Mouse (Mus musculus) embryo, embryonic 9.5 days (tissue): ENCODE measurements at regions not wholly inside any gene's neighbourhood (a gene's known extent, or its start where the extent isn't known, plus 50 kb on each side); places are given as distances from the start of the nearest gene placed in this dataset.
"Not testable (repeated sequence)": the region's sequence is repeated elsewhere in the genome, so short reads cannot be mapped to it uniquely, and the experiment has no call there.

Experiments
- DNase-seq: peaks from one replicate; pipeline ENCODE4 v3.0.0-alpha.2; 2017; ENCODE audit errors: extremely low spot score

DNA sequence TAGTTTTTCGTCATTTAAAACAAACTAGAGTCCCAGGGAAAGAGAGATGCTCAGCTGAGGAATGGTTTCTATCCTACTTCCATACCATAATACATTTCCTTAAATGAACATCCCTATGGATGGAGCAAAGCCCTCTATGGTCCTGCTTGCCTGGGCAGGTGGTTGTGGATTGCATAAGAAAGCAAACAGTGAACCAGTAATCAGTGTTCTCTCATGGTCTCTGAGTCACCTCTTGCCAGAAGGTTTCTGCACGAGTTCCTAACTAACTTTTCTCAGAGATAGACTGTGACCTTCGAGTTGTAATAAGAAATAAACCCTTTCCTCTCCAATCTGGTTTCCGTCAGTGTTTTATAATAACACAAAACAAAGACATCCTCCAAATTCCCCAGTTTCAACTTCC, 62.9 kb upstream of the Bet1 start:
- no peak for DNase-seq

DNA sequence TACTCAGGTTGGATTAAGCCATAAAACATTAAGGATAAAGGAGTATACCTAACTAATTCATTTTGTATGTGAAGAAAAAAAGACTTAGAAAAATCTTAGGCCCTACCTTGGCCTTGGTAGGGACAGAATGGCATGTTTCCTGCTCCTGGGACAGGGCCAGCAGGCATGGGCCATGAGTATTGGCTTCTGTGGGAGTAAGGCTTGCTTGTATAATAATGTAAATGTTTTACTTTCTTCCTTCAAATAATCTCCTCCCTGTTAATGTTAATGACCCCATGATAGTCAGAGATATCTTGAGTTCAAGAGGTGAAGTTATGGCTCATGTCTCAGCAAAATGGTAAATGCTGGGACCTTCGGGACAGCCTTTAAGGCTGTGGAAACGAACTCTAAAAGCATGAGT, 71.5 kb upstream of the Bet1 start:
- no peak for DNase-seq

DNA sequence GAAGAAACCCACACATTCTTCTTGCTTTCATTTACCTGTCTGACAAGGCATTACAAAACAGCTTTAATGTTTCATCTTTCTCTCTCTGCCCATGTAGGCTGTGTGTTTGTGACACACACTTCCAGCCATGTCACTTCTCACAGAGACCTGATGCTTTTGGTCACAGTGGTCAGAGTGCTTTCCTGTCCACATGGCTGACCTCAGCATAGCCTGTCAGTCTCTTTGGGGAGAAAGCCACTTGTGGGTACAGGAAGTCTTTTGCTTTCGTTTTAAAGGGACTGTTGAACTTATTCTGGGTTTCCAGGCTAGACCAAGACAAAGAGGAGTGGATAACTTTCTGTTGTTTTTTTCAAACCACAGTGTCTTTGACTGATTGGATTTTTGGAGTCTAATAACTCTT, 77.0 kb upstream of the Bet1 start:
- no peak for DNase-seq

DNA sequence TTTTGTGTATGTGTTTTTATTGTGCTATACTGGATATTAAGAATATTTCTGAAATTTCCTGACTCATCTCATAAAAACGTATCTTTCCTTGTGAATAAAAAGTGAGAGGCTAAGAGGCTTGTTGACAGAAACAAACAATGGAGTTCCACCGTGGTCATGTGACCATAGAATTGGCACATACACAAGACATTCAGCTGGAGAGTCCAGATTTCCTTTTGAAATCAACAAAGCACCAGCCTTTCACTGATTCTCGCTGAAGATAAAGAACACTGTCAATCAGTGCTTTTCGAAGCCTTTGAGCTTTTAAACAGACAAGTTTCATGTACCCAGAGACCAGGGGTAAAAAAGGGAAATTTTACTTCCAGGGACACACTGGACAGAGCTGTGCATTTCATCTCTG, 80.3 kb upstream of the Bet1 start:
- DNase-seq, result no peak

DNA sequence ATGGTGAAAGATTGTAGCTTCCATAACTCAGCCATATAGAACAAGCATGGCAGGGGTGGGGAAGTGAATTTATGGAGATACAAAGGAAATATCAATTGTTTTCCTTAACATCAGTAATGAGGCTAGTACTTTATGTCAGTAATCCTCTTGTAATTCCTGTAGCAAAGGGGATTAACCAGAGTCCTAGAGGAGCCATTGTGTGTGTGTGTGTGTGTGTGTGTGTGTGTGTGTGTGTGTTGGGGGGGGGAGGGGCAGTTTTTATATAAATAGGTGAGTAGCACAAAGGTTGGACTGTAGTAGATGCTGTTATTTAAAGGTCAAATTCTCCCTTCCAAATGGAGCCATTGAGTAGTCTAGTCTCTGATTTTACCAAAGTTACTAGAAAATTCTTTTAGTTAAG, 81.0 kb upstream of the Bet1 start:
- no peak for DNase-seq

DNA sequence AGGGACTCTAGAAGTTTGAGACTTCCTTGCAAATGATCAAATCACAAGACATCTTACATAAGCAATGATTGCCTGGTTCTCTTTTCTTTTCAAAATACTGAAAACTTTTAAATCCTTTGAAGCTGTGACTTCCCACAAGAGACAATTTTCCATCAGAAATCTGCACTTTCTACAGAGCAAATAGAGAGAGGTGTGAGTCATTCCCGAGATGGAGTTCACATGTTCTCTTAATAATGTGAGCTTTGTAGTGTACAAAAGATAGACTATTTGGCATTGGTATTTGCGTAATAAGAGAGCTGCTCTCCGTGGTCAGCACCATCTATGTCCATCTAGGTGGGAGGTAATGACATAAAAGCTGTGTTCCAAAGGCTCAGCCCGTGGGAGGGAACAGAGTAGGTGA, 84.8 kb upstream of the Bet1 start:
- DNase-seq, result no peak

DNA sequence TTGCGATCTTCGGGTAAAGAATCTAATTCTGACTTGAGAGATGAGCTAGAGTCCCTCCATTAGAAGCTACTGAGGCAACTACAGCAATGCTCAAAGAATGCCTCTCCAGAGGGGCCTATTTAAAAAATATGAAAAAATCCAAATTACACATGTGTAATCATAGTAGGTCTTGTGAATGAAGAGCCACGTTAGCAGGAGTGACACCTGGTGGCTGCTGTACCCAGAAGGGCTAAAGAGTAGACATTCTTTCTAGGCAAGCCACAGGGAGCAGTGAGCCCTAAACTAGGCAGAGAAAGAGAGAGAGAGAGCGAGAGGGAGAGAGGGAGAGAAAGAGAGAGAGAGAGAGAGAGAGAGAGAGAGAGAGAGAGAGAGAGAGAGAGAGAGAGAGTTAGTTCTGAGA, 100.9 kb upstream of the Bet1 start:
- DNase-seq, result no peak

DNA sequence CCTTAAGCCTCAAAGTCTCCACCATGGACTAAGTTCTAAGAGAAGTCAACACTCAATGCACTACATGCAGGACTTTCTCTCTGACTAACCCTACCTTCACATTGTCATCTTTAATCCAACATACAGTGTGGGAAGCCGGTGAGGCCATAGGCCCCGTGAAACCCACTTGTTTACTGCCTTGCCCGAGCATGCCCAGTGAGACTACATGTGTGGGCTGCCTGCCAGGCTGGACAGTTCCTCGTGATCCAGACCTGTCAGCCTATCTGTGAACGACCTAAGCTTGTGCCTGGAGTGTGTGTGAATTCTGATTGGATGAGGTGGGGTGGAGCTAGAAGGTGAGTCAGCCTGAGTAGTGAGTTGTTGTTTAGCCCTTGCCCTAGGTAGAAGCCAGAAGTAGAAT, 104.2 kb upstream of the Bet1 start:
- not testable (repeated sequence) for DNase-seq

DNA sequence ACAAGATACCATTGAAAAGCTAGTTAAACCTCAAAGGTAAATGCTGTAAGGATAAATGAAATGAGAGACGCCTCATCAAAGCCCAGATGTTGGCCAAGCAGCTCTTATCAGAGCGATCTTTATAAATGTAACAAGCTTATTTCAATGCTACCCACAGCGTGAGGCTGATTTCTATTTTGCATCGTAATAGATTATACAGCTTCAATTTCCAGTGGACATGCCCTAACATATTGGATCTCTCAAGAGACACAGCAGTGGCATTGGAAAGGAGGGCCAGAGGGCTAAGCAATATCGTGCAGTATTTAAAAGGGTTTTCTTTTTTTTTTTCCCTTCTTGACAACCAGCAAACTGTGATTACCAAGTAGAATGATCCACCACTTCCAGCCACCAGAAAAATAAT, 106.5 kb upstream of the Bet1 start:
- DNase-seq, result no peak

DNA sequence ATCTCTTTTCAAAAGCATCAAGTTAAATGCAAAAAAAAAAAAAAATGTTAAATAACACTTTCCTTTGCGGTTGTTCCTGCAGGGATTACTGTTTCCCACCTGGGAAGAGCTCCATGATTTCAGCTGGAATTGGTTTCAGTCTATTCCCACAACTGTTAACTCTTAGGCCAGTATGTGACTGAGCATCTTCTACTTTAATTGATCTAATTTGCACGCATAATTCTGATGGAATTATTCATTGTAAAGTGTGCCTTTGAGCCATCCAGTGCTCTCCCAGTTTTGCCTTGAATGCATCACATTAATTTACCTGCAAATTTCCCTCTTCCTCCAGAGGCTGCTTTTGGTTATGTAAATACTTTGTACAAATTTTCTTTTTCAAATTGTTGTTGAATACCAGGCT, 114.4 kb upstream of the Bet1 start:
- no peak for DNase-seq

DNA sequence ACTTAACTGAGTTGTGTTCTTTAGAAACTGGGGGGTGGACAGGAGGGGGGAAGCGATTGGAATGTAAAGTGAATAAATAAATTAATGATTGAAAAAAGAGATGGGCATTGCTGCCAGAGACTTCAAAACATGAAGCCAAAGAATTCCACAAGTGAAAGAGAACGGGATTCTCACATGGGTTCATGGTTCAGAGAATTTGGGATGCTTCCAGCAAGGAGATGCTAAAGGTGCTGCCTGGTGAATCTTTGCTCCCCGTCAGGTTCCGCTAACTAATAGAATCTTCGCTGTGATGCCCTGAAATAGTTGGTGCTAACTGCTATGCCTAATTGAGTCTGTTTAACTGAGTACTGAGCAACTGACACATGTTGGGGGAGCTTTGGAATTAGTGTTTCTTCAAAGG, 118.9 kb upstream of the Bet1 start:
- no peak for DNase-seq

DNA sequence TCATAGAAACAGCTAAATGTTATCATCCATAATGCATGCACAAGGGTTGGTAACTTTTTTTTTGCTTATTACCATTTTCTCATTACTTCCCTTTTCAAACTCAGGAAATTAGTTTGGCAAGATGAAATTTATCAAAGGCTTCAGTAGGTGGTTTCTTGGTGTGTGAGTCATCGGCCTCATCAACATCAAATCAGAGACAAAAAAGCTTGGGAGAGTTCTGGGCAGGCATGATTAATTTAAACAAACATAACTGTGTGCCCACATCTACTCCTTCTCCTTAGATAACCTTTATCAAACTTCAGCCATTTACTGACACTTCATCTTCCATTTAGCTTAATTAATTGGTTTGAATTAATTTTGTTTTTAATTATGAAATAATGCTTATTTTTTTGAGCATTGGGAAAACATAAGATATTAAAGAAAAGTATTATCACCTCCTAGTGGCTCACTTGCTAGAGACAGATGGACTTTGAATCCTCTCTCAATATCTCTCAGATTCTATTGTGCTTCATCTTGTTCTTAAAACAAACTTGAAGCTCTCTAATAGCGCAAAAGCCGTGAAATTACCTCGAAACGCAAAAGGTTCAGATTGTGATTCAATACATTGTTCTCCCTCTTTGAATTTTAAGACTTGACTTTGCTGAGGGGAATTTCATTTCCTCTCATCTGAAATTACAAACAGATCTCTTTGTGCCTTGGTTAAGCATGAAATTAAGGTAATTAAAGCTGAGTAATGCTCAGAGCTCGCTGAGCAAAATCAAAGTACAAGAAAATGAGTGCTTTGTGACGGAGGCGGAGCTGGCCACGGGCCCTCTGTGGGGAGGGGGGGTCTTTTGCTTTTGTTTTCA, 158.7 kb upstream of the Bet1 start:
- DNase-seq, result peak; percentile 28

DNA sequence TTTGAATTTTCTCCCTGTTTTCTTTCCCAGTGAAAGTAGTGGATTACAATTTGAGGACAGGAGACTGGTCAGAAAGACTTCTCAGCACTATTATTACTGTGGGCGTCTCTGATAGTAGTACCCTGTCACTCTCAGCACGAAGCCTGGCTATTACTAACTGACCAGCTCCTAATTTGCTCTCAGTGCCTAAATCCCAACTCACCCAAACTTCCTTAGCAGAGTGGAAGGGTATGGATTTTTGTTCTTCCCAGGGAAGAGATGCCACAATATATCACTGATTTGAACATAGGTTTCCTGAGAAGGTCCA, 159.3 kb upstream of the Bet1 start:
- DNase-seq, result no peak

DNA sequence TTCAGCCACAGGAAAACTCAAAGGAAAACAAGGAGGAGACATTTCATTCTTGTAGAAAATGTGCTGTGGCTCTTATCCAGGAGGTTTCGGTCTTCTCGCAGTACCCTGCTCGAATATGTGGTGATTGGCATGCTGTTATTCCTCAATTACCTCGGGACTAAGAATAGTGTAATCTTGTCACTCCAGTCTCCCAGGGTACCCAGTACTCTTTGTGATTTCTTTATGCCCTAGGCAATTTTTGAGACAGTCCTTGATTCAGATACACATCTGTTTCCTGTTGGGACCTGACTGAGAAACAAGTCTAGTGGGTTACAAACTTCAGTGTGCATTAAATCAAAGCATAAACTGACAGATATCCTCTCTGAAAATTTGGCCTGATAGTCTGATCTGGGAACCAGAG, 189.8 kb upstream of the Bet1 start:
- no peak for DNase-seq

DNA sequence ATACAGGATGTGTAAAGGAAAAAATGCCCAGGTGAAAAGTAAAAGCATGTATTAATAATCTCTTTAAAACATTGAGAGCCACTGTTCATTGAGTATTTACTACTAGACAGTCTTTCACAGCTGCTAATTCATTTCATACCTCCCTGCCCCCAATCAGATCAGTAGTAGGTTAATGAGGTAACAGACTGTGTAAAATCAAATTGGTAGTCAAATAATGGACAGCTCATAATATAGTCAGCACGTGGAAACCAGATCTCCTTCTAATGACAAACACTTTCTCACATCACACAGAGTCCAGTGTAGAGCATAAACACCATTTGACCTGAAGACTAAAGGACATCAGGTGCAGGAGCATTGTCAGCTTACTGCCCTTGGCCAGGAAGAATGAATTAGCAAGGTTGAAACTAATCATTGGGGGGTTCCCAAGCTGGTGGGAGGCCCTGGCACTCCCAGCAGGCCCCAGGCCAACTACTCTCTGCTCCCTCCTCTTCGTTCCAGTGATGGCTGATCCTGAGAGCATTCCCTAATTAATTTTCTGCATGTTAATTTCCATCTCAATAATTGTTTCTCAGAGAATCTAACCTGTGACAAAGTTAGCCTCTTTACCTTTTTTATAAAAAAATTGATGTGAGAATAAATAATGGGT, 190.6 kb upstream of the Bet1 start:
- no peak for DNase-seq

DNA sequence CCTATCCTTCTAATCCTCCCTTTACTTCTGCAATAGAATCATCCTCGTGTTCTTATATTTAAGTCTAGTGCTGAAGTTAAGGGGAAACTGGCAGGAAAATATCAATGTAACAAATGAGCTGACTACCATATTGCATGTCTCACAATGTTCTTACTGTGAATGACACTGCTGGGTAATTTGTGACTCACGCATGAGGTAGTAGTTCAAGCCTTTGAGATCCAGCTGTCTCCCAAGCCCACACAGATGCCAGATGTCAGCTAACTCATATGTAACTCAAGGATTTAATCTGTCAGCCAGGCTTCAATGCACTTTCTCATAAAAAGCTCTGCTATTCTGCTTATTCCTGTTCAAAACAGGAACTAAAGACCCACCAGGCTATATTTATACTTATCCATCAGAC, 204.6 kb upstream of the Bet1 start:
- DNase-seq, result no peak

DNA sequence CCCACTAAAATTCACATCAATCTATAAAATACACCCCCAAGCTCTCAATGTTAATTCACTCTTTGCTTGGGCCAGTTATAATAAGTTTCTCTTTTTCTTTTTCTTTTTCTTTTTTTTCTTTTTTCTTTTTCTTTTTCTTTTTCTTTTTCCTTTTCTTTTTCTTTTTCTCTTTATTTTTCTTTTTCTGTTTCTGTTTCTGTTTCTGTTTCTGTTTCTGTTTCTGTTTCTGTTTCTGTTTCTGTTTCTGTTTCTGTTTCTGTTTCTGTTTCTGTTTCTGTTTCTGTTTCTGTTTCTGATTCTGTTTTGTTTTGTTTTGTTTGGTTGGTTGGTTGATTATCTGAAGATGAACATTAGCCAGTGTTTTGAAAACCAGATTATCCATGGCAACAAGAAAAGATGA, 201.2 kb upstream of the Col1a2 start:
- not testable (repeated sequence) for DNase-seq

DNA sequence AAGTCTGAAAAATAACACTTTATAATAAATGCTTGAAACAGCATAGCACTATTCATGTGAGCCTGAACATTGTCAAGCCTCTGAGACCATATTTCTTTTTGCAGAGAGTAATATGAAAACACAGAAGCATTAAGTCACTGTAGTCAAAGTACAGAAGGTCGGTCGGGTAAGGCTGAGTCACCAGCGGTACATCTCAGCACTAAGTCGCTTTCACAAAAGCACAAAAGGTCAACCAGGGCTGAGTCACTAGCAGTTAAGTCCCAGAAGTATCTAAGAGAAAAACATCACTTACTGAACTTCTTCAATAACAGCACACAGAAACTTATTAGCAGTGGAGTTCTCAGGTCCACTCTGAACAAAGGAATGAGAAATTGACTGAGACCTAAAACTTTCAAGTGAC, 154.7 kb upstream of the Col1a2 start:
- DNase-seq, result no peak

DNA sequence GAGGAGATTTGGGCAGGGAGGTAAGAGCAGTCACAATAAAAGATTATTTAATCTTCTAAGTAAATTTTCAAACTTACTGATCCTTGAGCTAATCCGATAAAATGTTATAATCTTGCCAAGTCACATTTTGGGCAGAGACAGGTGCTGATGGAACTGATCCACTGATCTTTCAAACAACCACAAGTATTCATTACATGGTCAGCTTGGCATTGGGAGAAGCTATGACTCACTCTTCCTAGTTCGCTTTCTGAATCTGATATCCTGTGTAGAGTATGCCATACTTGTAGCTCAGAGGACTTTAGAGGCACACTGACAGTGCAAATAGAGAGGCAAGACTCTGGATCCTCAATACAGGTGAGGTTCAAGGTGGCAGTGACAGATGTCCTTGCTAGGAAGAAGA, 142.4 kb upstream of the Col1a2 start:
- DNase-seq, result no peak

DNA sequence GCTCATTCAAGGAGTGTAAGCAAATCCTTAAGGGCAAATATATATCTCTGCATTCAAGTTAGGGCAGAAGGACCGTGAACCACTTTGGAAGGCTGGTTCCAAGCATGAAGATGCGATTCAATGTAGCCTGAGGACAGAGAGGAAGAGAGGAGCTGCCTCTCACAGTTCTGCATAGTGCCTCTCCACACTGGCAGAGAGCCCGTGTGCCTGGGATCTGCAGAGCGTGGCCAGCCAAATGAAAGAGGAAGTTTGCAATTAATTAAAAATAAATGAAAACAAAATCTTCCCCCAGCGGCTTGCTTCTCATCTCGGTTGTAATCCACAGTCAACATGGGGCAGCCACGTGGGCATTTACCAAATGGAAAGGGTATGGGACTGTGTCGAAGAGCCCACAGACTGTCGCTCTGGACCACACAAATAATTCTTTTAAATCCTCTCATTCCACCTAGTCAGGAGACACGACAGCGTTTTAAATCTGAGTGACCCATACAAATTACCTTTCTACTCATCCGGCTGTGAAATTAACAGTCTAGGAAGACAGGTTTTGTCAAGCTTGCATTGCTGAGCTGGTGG, 129.1 kb upstream of the Col1a2 start:
- DNase-seq, result no peak

DNA sequence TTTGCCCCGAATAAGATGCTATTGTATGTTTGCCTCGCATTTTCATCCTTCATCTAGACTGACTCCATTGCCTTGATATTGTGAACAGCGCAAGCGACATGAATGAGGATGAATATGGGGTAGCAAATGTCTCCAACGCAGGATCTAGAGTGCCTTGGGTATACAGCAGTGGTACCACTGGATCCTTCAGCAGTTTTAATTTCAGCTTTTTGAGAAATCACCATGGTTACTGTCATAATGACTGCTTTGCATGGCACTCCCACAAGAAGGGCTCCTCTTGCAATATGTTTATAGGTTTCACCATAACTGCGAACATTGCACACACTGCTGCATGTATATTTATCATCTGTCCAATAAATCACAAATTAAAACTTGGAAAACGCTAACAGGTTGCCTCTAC, 107.8 kb upstream of the Col1a2 start:
- DNase-seq, result no peak

DNA sequence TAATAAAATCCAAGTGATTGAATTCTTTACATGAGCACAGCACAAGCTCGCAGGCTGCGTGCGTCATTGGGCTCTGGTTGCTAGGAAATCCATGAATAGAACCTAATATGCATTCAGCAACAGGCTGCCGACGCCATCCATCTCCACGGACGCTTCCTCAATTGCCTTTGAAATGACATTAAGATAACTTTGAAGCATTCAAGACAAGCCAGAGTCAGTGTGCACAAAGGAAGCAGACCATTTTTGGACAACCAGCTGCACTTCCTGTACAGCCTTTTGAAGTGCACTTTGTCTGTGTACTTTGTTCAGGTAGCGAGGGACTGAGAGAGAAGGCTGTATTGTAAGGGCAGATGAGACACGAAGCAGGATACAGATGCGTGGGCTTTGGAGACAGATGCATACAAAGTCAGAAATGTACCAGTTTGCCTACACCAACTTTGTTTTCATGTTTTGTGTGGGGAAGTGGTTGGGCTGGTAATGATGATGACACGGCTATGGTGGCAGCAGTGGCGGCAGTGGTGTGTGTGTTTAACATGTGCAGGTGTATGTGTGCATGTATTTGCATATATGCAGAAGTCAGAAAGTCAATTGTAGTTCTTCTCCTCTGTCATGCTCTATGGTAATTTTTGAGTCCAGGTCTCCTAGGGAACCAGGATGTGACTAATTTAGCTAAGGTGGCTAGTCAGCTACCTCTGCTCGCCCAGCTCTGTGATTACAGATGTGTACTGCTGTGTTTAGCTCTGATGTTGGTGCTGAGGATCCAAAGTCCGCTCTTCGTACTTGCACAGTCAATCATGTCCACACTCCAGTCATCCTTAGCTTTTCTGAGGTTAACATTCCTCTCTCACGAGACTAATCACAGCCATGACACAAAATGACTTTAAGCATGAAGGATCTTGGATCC, 106.7 kb upstream of the Col1a2 start:
- peak; percentile 21 for DNase-seq

DNA sequence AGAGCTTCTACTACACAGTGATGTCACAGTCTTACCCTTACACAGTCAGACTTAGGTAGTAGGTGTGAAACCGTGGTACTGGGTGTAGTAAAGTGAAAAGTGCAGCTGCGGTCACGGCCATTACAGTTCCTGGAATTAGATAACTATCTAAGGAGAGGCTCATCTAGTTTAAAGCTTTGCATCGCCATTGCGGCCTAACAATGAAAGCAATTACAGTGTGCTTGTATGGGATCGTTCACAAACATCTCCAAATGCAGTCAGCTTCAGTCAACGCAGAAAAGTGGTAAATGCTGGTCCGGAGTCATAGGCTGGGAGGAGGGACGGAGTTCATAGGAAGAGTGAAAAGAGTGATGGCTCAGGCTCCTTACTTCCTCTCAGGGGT, 106.0 kb upstream of the Col1a2 start:
- DNase-seq, result no peak
